Mouse (Mus musculus) kidney, adult 2 months (tissue): Measurements from ENCODE around the gene Nlgn1.

Experiments
- CTCF ChIP-seq: fragments of 200-500 bp; conservative IDR thresholded peaks from 2 replicates; pipeline ENCODE4 v1.5.1; 2011; ENCODE audit warnings: low read depth, mild to moderate bottlenecking, control low read depth, low read length, moderate library complexity, mixed read lengths; ENCODE audit not compliant: insufficient read depth, insufficient read length
- POLR2A ChIP-seq: fragments of 200-500 bp; IDR thresholded peaks from one replicate; pipeline ENCODE4 v1.6.1; 2011; ENCODE audit warnings: low read depth, low read length, control low read depth

DNA sequence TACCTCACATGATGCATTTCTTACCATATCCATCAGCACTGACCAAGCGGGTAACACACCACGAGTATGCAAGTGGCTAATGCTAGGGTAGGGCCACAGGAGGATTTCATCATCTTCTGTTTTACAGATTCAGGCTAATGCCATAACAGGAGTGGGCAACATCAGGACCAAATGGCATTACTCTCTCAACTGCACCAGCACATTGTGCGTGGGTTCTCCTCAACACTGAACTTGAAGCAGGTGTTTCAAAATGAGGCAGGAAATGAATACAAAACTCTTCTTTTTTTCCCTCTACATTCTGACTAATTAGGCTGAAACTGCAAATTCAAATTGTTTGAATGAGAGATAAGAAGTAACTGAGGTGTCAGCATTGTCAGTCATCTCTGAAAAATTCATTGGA is 518.9 kb downstream of the Nlgn1 start:
- no peak for TF ChIP-seq POLR2A
- no peak for TF ChIP-seq CTCF
